Mouse (Mus musculus): ENCODE measurements at regions not wholly inside any gene's neighbourhood (a gene's known extent, or its start where the extent isn't known, plus 50 kb on each side); places are given as distances from the start of the nearest gene placed in this dataset.

- in situ Hi-C loops (cut with MboI, MseI): no loop called here
Observed at GRCm38 (mm10) chr9:67117639-67118038, 68.4 kb upstream of the Tpm1 start.

DNA sequence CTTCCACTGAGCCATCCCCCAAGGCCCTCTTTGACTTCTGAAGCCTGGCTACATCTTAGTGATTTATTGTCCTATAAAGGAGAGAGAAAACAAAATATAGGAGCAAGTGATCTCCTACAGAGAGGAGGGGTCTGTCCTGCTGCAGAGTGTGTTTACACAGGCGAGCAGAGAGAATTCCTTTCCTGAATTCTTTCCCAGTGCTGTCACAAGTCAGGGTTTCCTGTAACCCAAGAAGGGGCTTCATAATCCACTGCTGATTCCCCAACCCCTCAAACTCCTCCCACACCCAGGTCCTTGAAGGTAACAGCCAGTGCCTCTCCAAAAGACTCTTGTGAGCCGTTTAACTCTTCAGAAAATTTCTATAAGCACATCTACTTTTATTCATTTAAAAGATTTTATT lies 66.8 kb upstream of the Tpm1 start:
- in situ Hi-C loops (cut with MboI, MseI): no loop called here

DNA sequence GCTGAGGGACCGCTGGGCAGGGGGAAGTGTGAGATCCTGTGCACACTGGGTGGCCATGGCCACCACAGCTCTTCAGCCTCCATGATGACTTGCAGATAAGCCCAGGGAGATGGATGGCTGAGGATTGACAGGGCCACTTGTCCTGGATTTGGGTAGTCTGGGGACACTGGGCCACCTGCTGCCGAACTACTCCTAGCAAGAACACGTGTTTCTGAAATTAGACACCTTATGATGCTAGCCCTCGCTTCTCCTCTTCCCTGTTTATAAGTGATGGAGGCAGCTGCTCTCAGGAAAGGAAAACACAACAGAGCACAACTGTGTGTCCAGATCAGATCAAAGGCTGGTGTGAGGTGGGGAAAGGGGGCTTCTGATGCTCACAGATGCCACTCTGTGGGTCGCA lies 64.9 kb upstream of the Tpm1 start:
- in situ Hi-C loops (cut with MboI, MseI): no loop called here

GRCm38 (mm10) chr9:67111836-67112584 lies 62.8 kb upstream of the Tpm1 start:
- in situ Hi-C loops (cut with MboI, MseI): no loop called here

- in situ Hi-C loops (cut with MboI, MseI): loop anchor here (10.0 kb wide), 1 partner anchor 1843 kb away; the partner anchor contains the start of gene Cilp
Observed at GRCm38 (mm10) chr9:67107938-67108337, 58.7 kb upstream of the Tpm1 start.

GRCm38 (mm10) chr9:67105867-67106266 lies 56.7 kb upstream of the Tpm1 start:
- in situ Hi-C loops (cut with MboI, MseI): loop anchor here (10.0 kb wide), 1 partner anchor 1841 kb away; the partner anchor contains the start of gene Cilp

DNA sequence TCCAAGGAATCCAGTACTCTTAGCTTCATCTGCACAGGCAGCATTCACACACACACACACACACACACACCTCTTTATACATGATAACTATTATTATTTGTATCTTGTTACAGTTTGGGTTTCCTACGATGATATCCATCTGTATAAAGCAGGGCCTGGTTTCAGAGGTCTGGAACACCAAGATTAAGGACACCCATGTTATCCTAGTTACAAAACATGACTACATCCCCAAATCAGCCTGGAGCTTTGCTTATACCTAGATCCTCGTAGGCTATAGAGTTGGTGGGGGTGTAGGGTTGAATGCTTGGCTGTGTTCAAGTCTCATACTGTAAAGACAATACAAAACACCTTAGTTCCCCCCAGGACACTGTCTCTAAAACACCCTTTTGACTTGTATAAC lies 56.0 kb upstream of the Tpm1 start:
- in situ Hi-C loops (cut with MboI, MseI): loop anchor here (10.0 kb wide), 1 partner anchor 1840 kb away; the partner anchor contains the start of gene Cilp

DNA sequence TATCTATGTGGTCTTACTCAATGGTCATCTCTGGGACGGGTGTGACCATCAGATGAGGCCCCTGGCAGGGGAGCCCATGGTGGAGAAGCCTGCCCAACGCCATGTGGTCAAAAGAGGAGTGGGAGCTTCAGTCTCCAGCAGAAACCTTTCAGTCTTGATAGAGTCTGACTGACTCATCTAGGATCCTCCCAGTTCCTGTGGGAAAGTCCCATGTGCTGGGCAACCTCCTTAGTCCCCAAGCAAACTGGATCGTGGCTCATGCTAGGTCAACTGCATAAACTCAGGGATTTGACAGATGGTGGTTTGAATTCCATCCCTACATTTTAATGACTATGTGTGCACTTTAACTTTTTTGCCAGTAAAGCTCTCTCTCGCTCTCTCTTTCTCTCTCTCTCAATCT lies 55.4 kb upstream of the Tpm1 start:
- in situ Hi-C loops (cut with MboI, MseI): loop anchor here (10.0 kb wide), 1 partner anchor 1840 kb away; the partner anchor contains the start of gene Cilp

DNA sequence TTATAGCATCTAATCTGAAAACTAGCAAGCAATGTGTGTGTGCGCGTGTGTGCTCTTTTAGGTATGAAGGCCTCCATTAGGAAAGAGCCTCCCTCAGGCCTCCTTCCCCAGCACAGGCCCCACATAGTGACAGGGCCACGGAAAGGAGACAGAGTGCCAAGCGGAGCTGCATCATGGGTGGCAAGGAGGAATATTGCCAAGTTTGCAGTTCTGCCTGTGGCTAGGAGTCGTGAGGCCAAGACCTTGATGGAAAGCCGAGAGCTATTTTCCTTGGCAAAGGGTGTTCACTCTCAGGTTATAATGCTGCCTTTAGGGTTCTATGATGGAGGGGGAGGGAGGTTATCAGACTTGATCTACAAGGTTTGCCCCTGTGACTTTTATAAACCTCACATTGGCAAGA lies 53.4 kb upstream of the Tpm1 start:
- in situ Hi-C loops (cut with MboI, MseI): loop anchor here (10.0 kb wide), 1 partner anchor 1838 kb away; the partner anchor contains the start of gene Cilp

GRCm38 (mm10) chr9:67099471-67099870 lies 50.3 kb upstream of the Tpm1 start:
- in situ Hi-C loops (cut with MboI, MseI): no loop called here
